In genomic region chr11:103114270-103114943, GRCm38 (mm10) we compare ENCODE assay signal across 8 mouse cellular contexts. TPM values are rescaled to one million over a fixed set of nuclear protein-coding genes. Genes with fewer than 3 reads are reported as not detected.
DNase-seq lines count a peak whose midpoint lies in the region; ATAC-seq and TF ChIP-seq lines count a peak whose summit lies in the region.

No protein-coding gene starts in this region.

- H3K27me3 ChIP-seq in heart, adult 2 months (ENCODE audit: control insufficient read depth, insufficient read depth, low read length), result no peaks in the 10 kb centered on the region
- no peaks in the 10 kb centered on the region for H3K27me3 ChIP-seq in CH12.LX (replicated peaks)
- H3K27me3 ChIP-seq in forebrain, embryonic 14.5 days (replicated peaks; ENCODE audit: control insufficient read depth, insufficient read depth, low read length), result peaks cover 22% of the 10 kb centered on the region
- H3K27me3 ChIP-seq in liver, embryonic 16.5 days (ENCODE audit: control insufficient read depth, insufficient read depth, low read depth, low read length), result no peaks in the 10 kb centered on the region

- ATAC-seq in forebrain, embryonic 14.5 days, result no peak
- no peak for ATAC-seq in liver, embryonic 16.5 days (ENCODE audit: low read depth)

- no peak for TF ChIP-seq RAD21 in CH12.LX (IDR thresholded peaks at IDR 0.05; ENCODE audit: low read depth, low read length)

- H3K4me3 ChIP-seq in heart, adult 2 months, result peak overlapping the region; percentile 60
- peak overlapping the region; percentile 74 to 84 (median 82) for H3K4me3 ChIP-seq in CH12.LX (replicated peaks in 1 of 3; ENCODE audit: low read depth in 2 of 3, low read length in 2 of 3, poor library complexity in 1 of 3)
- H3K4me3 ChIP-seq in forebrain, embryonic 14.5 days (ENCODE audit: low read depth, low read length), result peak overlapping the region; percentile 54
- H3K4me3 ChIP-seq in liver, embryonic 16.5 days (ENCODE audit: low read depth, low read length), result peak overlapping the region; percentile 74

- intact Hi-C loops in heart, adult 2 months (cut with DNase I), result no loop called here

- no peak for DNase-seq in heart, adult 2 months
- DNase-seq in heart, adult 9 months (ENCODE audit: low spot score in 2 of 2), result no peak
- DNase-seq in CH12.LX (ENCODE audit: extremely low read depth), result peak; percentile 89
- DNase-seq in forebrain, embryonic 14.5 days (ENCODE audit: low spot score), result no peak
- DNase-seq in retina, embryonic 14.5 days (ENCODE audit: low spot score), result no peak
- no peak for DNase-seq in gastrocnemius, adult 18-20 months (ENCODE audit: low spot score)
- no peak for DNase-seq in cerebellum, adult 9-11 months

- H3K4me1 ChIP-seq in heart, adult 2 months (ENCODE audit: control insufficient read depth, insufficient read depth, low read length), result peaks cover 7% of the 10 kb centered on the region
- H3K4me1 ChIP-seq in CH12.LX (ENCODE audit: control insufficient read depth in 1 of 2, insufficient read depth in 2 of 2), result peaks cover 6 to 26% of the 10 kb centered on the region in 2 experiments; a peak in 3 of 4 replicates
- H3K4me1 ChIP-seq in forebrain, embryonic 14.5 days (ENCODE audit: control insufficient read depth, insufficient read depth, low read length), result peaks cover 29% of the 10 kb centered on the region
- H3K4me1 ChIP-seq in liver, embryonic 16.5 days (ENCODE audit: control insufficient read depth, low read depth, low read length), result peaks cover 31% of the 10 kb centered on the region

- TF ChIP-seq EP300 in heart, adult 2 months (IDR thresholded peaks at IDR 0.05; ENCODE audit: insufficient read depth, low read depth, low read length), result no peak
- no peak; the same call in 1 of the 2 replicates for TF ChIP-seq EP300 in CH12.LX (IDR thresholded peaks at IDR 0.05; ENCODE audit: low read length)

- no peaks in the 10 kb centered on the region for H3K79me2 ChIP-seq in heart, adult 2 months (replicated peaks; ENCODE audit: control insufficient read depth, insufficient read depth, low read length)
- H3K79me2 ChIP-seq in CH12.LX (replicated peaks; ENCODE audit: control insufficient read depth, extremely low read depth, insufficient read depth, poor library complexity, severe bottlenecking), result peaks cover 22% of the 10 kb centered on the region

- no peak for TF ChIP-seq POLR2A in heart, adult 2 months (IDR thresholded peaks at IDR 0.05; ENCODE audit: insufficient read depth, low read depth, low read length)
- TF ChIP-seq POLR2A in CH12.LX (IDR thresholded peaks at IDR 0.05; ENCODE audit: low read depth, low read length), result peak; percentile 34; the same call in 1 of the 2 replicates

- H3K9ac ChIP-seq in heart, adult 2 months (ENCODE audit: low read depth, low read length), result peak overlapping the region; percentile 90
- H3K9ac ChIP-seq in CH12.LX (ENCODE audit: insufficient read depth, low read depth), result peak overlapping the region; percentile 95
- H3K9ac ChIP-seq in forebrain, embryonic 14.5 days (ENCODE audit: low read length), result peak overlapping the region; percentile 73; the same call in 1 of the 2 replicates
- peak overlapping the region; percentile 87 for H3K9ac ChIP-seq in liver, embryonic 16.5 days (ENCODE audit: low read depth, low read length)

- peak overlapping the region; percentile 99 for H3K27ac ChIP-seq in heart, adult 2 months
- H3K27ac ChIP-seq in CH12.LX (ENCODE audit: insufficient read depth, low read depth), result peak overlapping the region; percentile 95
- H3K27ac ChIP-seq in forebrain, embryonic 14.5 days (ENCODE audit: low read depth, low read length), result no peak overlapping the region
- peak overlapping the region; percentile 95 for H3K27ac ChIP-seq in liver, embryonic 16.5 days (ENCODE audit: low read length)

- 86% methylated on average over 11 of the region's 11 CpGs for WGBS in heart, adult 2 months
- WGBS in forebrain, embryonic 14.5 days, result 80% methylated on average over 11 of the region's 11 CpGs
- WGBS in liver, embryonic 16.5 days (ENCODE audit: insufficient replicate concordance), result 75% methylated on average over 11 of the region's 11 CpGs

- dilution Hi-C loops in CH12.LX (cut with MboI; ENCODE audit: extremely low pct_ligation_motif_present, extremely low pct_unique_long_range_greater_than_20kb, low sequenced_read_pairs), result no loop called here

- H3K36me3 ChIP-seq in heart, adult 2 months (ENCODE audit: control insufficient read depth, insufficient read depth, low read length), result peaks cover 2% of the 10 kb centered on the region
- peaks cover 11 to 44% of the 10 kb centered on the region in 2 experiments for H3K36me3 ChIP-seq in CH12.LX (replicated peaks in 1 of 2; ENCODE audit: control insufficient read depth in 1 of 2, insufficient read depth in 1 of 2, low read length in 1 of 2)
- H3K36me3 ChIP-seq in forebrain, embryonic 14.5 days (ENCODE audit: control insufficient read depth, insufficient read depth, low read length), result no peaks in the 10 kb centered on the region
- no peaks in the 10 kb centered on the region for H3K36me3 ChIP-seq in liver, embryonic 16.5 days (ENCODE audit: control insufficient read depth, insufficient read depth)

- no peak for TF ChIP-seq CTCF in heart, adult 2 months (IDR thresholded peaks at IDR 0.05)
- no peak for TF ChIP-seq CTCF in CH12.LX (conservative IDR thresholded peaks at IDR 0.05 in 1 of 2, IDR thresholded peaks at IDR 0.05 in 1 of 2; ENCODE audit: low read depth in 2 of 2, low read length in 2 of 2)

- no peaks in the 10 kb centered on the region for H3K9me3 ChIP-seq in CH12.LX (replicated peaks; ENCODE audit: low read length)
- H3K9me3 ChIP-seq in forebrain, embryonic 14.5 days (replicated peaks; ENCODE audit: control insufficient read depth, low read length), result no peaks in the 10 kb centered on the region
- no peaks in the 10 kb centered on the region for H3K9me3 ChIP-seq in liver, embryonic 16.5 days (replicated peaks; ENCODE audit: control insufficient read depth, low read length)

- in situ Hi-C loops in CH12.LX (cut with MboI; ENCODE audit: low pct_ligation_motif_present, low pct_unique_long_range_greater_than_20kb, low sequenced_read_pairs), result no loop called here

- peak overlapping the region; percentile 74 for H3K4me2 ChIP-seq in CH12.LX (ENCODE audit: insufficient read depth, low read depth, poor library complexity, severe bottlenecking)
- peak overlapping the region; percentile 63 for H3K4me2 ChIP-seq in forebrain, embryonic 14.5 days (ENCODE audit: low read length)
- H3K4me2 ChIP-seq in liver, embryonic 16.5 days (ENCODE audit: low read depth, low read length), result peak overlapping the region; percentile 64

TF ChIP-seq in CH12.LX, 34 proteins besides CTCF, POLR2A, EP300 and RAD21 (continues in another document):
- TF ChIP-seq TCF12 (IDR thresholded peaks at IDR 0.05; ENCODE audit: low read depth, low read length) (0 out of 2 replicates have a peak, but pooled peaks have one; percentile 39), RCOR1 (conservative IDR thresholded peaks at IDR 0.05; ENCODE audit: low read depth, low read length) (0 out of 2 replicates have a peak, but pooled peaks have one; percentile 57), PAX5 (IDR thresholded peaks at IDR 0.05; ENCODE audit: low read length) (no peak), CHD2 (IDR thresholded peaks at IDR 0.05; ENCODE audit: low read length) (peak; percentile 47; the same call in 1 of the 2 replicates)

RNA-seq across cellular contexts. Expression of gene Hexim1, which starts 1.6 kb away (rescaled TPM):
- total RNA-seq in heart, adult 2 months (2021), result 10 to 100 TPM; 18.2 to 19.3 TPM
- 7.8 and 9.0 TPM in 2 replicates for polyA plus RNA-seq in heart, adult 2 months (2012; rRNA removed)
- total RNA-seq in CH12.LX (2012; rRNA removed) (25.9 and 38.9 TPM in 2 replicates), CH12.LX (2014; rRNA removed) (16.4 and 20.2 TPM in 2 replicates)
- polyA plus RNA-seq in CH12.LX (2012; ENCODE audit: insufficient read length, low read depth), result 50.4 and 51.8 TPM in 2 replicates
- 4.8 and 5.4 TPM in 2 replicates for polyA plus RNA-seq in forebrain, embryonic 14.5 days (2014; fragmentation: Nextera tagmentation; extraction: Ambion mirVana)
- 1.7 and 1.9 TPM in 2 replicates for polyA plus RNA-seq in liver, embryonic 16.5 days (2015; fragmentation: Nextera tagmentation; extraction: Ambion mirVana)
- total RNA-seq in gastrocnemius, adult 18-20 months (2021), result 10 to 100 TPM; 23.3 to 23.6 TPM

RNA-seq across cellular contexts. Expression of gene Acbd4, which starts 12.9 kb away (rescaled TPM):
- total RNA-seq in heart, adult 2 months (2021), result 10 to 100 TPM; 27.8 to 38.1 TPM
- polyA plus RNA-seq in heart, adult 2 months (2012; rRNA removed), result 27.5 and 27.8 TPM in 2 replicates
- total RNA-seq in CH12.LX (2012; rRNA removed) (60.9 and 62.6 TPM in 2 replicates), CH12.LX (2014; rRNA removed) (50.2 and 51.4 TPM in 2 replicates)
- 68.4 and 75.1 TPM in 2 replicates for polyA plus RNA-seq in CH12.LX (2012; ENCODE audit: insufficient read length, low read depth)
- 10.4 and 11.8 TPM in 2 replicates for polyA plus RNA-seq in forebrain, embryonic 14.5 days (2014; fragmentation: Nextera tagmentation; extraction: Ambion mirVana)
- polyA plus RNA-seq in liver, embryonic 16.5 days (2015; fragmentation: Nextera tagmentation; extraction: Ambion mirVana), result 51.3 and 54.4 TPM in 2 replicates
- 10 to 100 TPM; 36.1 to 38.9 TPM for total RNA-seq in gastrocnemius, adult 18-20 months (2021)

RNA-seq across cellular contexts. Expression of gene Plcd3, which starts 12.9 kb away (rescaled TPM):
- total RNA-seq in heart, adult 2 months (2021), result 10 to 100 TPM; 13.7 to 14.0 TPM
- 20.6 and 22.3 TPM in 2 replicates for polyA plus RNA-seq in heart, adult 2 months (2012; rRNA removed)
- total RNA-seq in CH12.LX (2012; rRNA removed) (24.3 and 27.4 TPM in 2 replicates), CH12.LX (2014; rRNA removed) (6.3 and 7.1 TPM in 2 replicates)
- polyA plus RNA-seq in CH12.LX (2012; ENCODE audit: insufficient read length, low read depth), result 9.7 and 11.3 TPM in 2 replicates
- polyA plus RNA-seq in forebrain, embryonic 14.5 days (2014; fragmentation: Nextera tagmentation; extraction: Ambion mirVana), result 1.1 and 1.4 TPM in 2 replicates
- 0.40 and 0.58 TPM in 2 replicates for polyA plus RNA-seq in liver, embryonic 16.5 days (2015; fragmentation: Nextera tagmentation; extraction: Ambion mirVana)
- 1 to 10 TPM; 6.9 to 9.4 TPM for total RNA-seq in gastrocnemius, adult 18-20 months (2021)

RNA-seq across cellular contexts. Expression of gene Hexim2, which starts 17.8 kb away (rescaled TPM):
- total RNA-seq in heart, adult 2 months (2021), result 1 to 10 TPM; 1.3 to 1.9 TPM
- 2.6 and 2.9 TPM in 2 replicates for polyA plus RNA-seq in heart, adult 2 months (2012; rRNA removed)
- 31.4 and 33.3 TPM in 2 replicates for total RNA-seq in CH12.LX (2012; rRNA removed)
- 28.8 and 33.0 TPM in 2 replicates for total RNA-seq in CH12.LX (2014; rRNA removed)
- polyA plus RNA-seq in CH12.LX (2012; ENCODE audit: insufficient read length, low read depth), result 27.0 and 31.6 TPM in 2 replicates
- 9.6 and 13.4 TPM in 2 replicates for polyA plus RNA-seq in forebrain, embryonic 14.5 days (2014; fragmentation: Nextera tagmentation; extraction: Ambion mirVana)
- 5.2 and 5.7 TPM in 2 replicates for polyA plus RNA-seq in liver, embryonic 16.5 days (2015; fragmentation: Nextera tagmentation; extraction: Ambion mirVana)
- 1 to 10 TPM; 3.3 to 4.4 TPM for total RNA-seq in gastrocnemius, adult 18-20 months (2021)

RNA-seq across cellular contexts. Expression of gene Fmnl1, which starts 56.5 kb away (rescaled TPM):
- total RNA-seq in heart, adult 2 months (2021), result 10 to 100 TPM; 12.1 to 14.5 TPM
- polyA plus RNA-seq in heart, adult 2 months (2012; rRNA removed), result 12.8 and 14.2 TPM in 2 replicates
- total RNA-seq in CH12.LX (2012; rRNA removed), result 35.0 and 36.5 TPM in 2 replicates
- total RNA-seq in CH12.LX (2014; rRNA removed), result 5.6 and 6.9 TPM in 2 replicates
- 104 and 118 TPM in 2 replicates for polyA plus RNA-seq in CH12.LX (2012; ENCODE audit: insufficient read length, low read depth)
- polyA plus RNA-seq in forebrain, embryonic 14.5 days (2014; fragmentation: Nextera tagmentation; extraction: Ambion mirVana), result 1.2 and 3.2 TPM in 2 replicates
- polyA plus RNA-seq in liver, embryonic 16.5 days (2015; fragmentation: Nextera tagmentation; extraction: Ambion mirVana), result 5.2 and 6.3 TPM in 2 replicates
- total RNA-seq in gastrocnemius, adult 18-20 months (2021), result 1 to 10 TPM; 5.1 to 8.1 TPM
